Mouse (Mus musculus): ENCODE results near the gene Kat2b.

DNA sequence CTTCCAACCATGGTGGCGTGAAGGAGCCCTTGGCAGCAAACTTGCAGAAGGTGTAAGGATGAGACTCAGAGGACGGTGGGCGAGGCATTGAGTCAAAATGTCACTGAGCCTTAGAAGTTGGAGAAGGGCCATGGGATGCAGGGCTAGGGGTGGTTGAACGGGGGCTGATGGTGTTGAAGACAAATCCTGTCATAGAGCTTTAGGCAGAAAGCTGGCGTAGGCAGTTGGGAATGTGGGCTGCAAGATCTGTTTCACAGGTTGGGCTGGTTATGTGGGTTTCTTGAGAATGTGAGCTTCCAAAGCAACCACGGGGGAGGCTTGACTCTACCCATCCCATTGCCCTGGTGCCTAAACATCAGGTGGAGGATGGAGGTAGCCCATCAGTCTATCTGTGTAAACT lies 23.4 kb downstream of the Kat2b start:
- no peak for TF ChIP-seq CTCF (IDR thresholded peaks at IDR 0.05; ENCODE audit: low read depth, low read length)
- no peak for TF ChIP-seq POLR2A (IDR thresholded peaks at IDR 0.05; ENCODE audit: borderline replicate concordance, low read depth, low read length)

All from bone marrow macrophage, adult 2 months (primary cell).